Mouse (Mus musculus) bone marrow, adult 2 months (tissue): ENCODE data around the gene Rprm.

Experiments used
- CTCF ChIP-seq: fragments of 200-500 bp; IDR thresholded peaks from 2 replicates; pipeline ENCODE4 v1.5.1; 2011; ENCODE audit warnings: low read length, control low read depth; ENCODE audit not compliant: control insufficient read depth, insufficient read depth
- POLR2A ChIP-seq: fragments of 200-500 bp; IDR thresholded peaks from 2 replicates; pipeline ENCODE4 v1.6.1; 2011; ENCODE audit warnings: low read depth, mild to moderate bottlenecking, control low read depth, low read length, borderline replicate concordance; ENCODE audit not compliant: control insufficient read depth

DNA sequence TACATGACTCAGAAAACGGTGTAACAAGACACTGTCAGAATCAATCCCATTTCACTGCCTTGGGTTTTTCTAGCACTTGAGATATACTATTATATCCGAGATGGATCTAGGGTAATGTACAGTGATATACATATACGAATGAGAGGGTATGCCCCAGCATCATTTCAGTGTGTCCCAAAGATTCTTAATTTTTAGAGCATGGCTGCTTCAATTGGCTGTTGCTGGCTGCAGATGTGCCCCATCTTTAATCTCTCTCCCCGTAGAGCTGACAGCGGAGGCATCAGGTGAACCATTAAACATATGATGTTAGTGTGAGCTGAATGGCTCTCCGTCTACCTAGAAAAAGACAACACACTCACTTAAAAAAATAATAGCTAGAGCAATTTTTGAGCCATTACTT is 34.0 kb upstream of the Rprm start:
- TF ChIP-seq CTCF (no peak), POLR2A (no peak)
